Mouse (Mus musculus): ENCODE results near the gene Olfr1307. TPM values are rescaled to one million over a fixed set of nuclear protein-coding genes. Genes with fewer than 3 reads are reported as not detected.

The Olfr1307 gene
- polyA plus RNA-seq (2016; fragmentation: Nextera tagmentation; extraction: Ambion mirVana): not detected in 2 replicates

GRCm38 (mm10) chr2:111949340-111949739, at the start of gene Olfr1307:
Olfr1307 (minus strand) TSS chr2:111949440.
- no peaks in the 10 kb centered on the region for H3K9me3 ChIP-seq
- no peaks in the 10 kb centered on the region for H3K27me3 ChIP-seq (ENCODE audit: poor library complexity, severe bottlenecking)
- no peak for DNase-seq (ENCODE audit: extremely low spot score, low spot score)
- no peaks in the 10 kb centered on the region for H3K4me1 ChIP-seq
- no peaks in the 10 kb centered on the region for H3K36me3 ChIP-seq (replicated peaks)
- 80% methylated on average over 1 of the region's 1 CpGs for WGBS
- H3K27ac ChIP-seq: no peak within 1 kb of the TSS
- H3K4me3 ChIP-seq: no peak within 1 kb of the TSS

- Histone ChIP-seq H3K36me3 (replicated peaks) (no peaks in the 10 kb centered on the region), H3K9me3 (no peaks in the 10 kb centered on the region), H3K27ac (no peak within 1 kb of the TSS), H3K27me3 (ENCODE audit: poor library complexity, severe bottlenecking) (no peaks in the 10 kb centered on the region), H3K4me1 (no peaks in the 10 kb centered on the region), H3K4me3 (no peak within 1 kb of the TSS)
- DNase-seq (ENCODE audit: extremely low spot score, low spot score): no peak
- 69% methylated on average over 1 of the region's 1 CpGs for WGBS
Observed at GRCm38 (mm10) chr2:111990181-111990580, 40.9 kb upstream of the Olfr1307 start, which contains the start of gene Olfr1309. Olfr1309 (minus strand) TSS chr2:111990281.

GRCm38 (mm10) chr2:111964844-111965243, 15.6 kb upstream of the Olfr1307 start, which contains the start of gene Olfr1308:
Olfr1308 (minus strand) TSS chr2:111964944.
- Histone ChIP-seq H3K36me3 (replicated peaks) (no peaks in the 10 kb centered on the region), H3K27me3 (ENCODE audit: poor library complexity, severe bottlenecking) (no peaks in the 10 kb centered on the region), H3K27ac (no peak within 1 kb of the TSS), H3K9me3 (no peaks in the 10 kb centered on the region), H3K4me1 (no peaks in the 10 kb centered on the region), H3K4me3 (no peak within 1 kb of the TSS)
- 72% methylated on average over 1 of the region's 1 CpGs for WGBS
- no peak for DNase-seq (ENCODE audit: extremely low spot score, low spot score)

GRCm38 (mm10) chr2:111916171-111916570, 33.1 kb downstream of the Olfr1307 start, which contains the start of gene Olfr1306:
Olfr1306 (minus strand) TSS chr2:111916271.
- no peak within 1 kb of the TSS for H3K27ac ChIP-seq
- H3K4me3 ChIP-seq: no peak within 1 kb of the TSS
- 94% methylated on average over 1 of the region's 1 CpGs for WGBS
- H3K4me1 ChIP-seq: no peaks in the 10 kb centered on the region
- no peaks in the 10 kb centered on the region for H3K36me3 ChIP-seq (replicated peaks)
- no peak for DNase-seq (ENCODE audit: extremely low spot score, low spot score)
- H3K9me3 ChIP-seq: peaks cover 3% of the 10 kb centered on the region; the same call in 1 of the 2 replicates
- H3K27me3 ChIP-seq (ENCODE audit: poor library complexity, severe bottlenecking): no peaks in the 10 kb centered on the region

Other genes with a start within 250 kb of the Olfr1307 start
- gene Olfr1301, start 198.4 kb downstream of the Olfr1307 start, polyA plus RNA-seq (2016; fragmentation: Nextera tagmentation; extraction: Ambion mirVana): not detected in 2 replicates
- not detected in 2 replicates for gene Olfr1302, start 172.0 kb downstream of the Olfr1307 start, polyA plus RNA-seq (2016; fragmentation: Nextera tagmentation; extraction: Ambion mirVana)
- gene Olfr1303, start 129.1 kb downstream of the Olfr1307 start, polyA plus RNA-seq (2016; fragmentation: Nextera tagmentation; extraction: Ambion mirVana): not detected in 2 replicates
- not detected in 2 replicates for gene Olfr1305, start 72.3 kb downstream of the Olfr1307 start, polyA plus RNA-seq (2016; fragmentation: Nextera tagmentation; extraction: Ambion mirVana)
- not detected in 2 replicates for gene Olfr1306, start 33.2 kb downstream of the Olfr1307 start, polyA plus RNA-seq (2016; fragmentation: Nextera tagmentation; extraction: Ambion mirVana)
- gene Olfr1308, start 15.5 kb upstream of the Olfr1307 start, polyA plus RNA-seq (2016; fragmentation: Nextera tagmentation; extraction: Ambion mirVana): not detected in 2 replicates
- gene Olfr1309, start 40.8 kb upstream of the Olfr1307 start, polyA plus RNA-seq (2016; fragmentation: Nextera tagmentation; extraction: Ambion mirVana): not detected in 2 replicates
- gene Olfr1310, start 63.3 kb upstream of the Olfr1307 start, polyA plus RNA-seq (2016; fragmentation: Nextera tagmentation; extraction: Ambion mirVana): not detected in 2 replicates
- not detected in 2 replicates for gene Olfr1311, start 75.0 kb upstream of the Olfr1307 start, polyA plus RNA-seq (2016; fragmentation: Nextera tagmentation; extraction: Ambion mirVana)
- not detected in 2 replicates for gene Olfr1312, start 100.8 kb upstream of the Olfr1307 start, polyA plus RNA-seq (2016; fragmentation: Nextera tagmentation; extraction: Ambion mirVana)
- gene Olfr1313, start 128.4 kb upstream of the Olfr1307 start, polyA plus RNA-seq (2016; fragmentation: Nextera tagmentation; extraction: Ambion mirVana): not detected in 2 replicates
- gene Olfr1314, start 147.3 kb upstream of the Olfr1307 start, polyA plus RNA-seq (2016; fragmentation: Nextera tagmentation; extraction: Ambion mirVana): not detected in 2 replicates
- not detected in 2 replicates for gene Olfr1315-ps1, start 166.0 kb upstream of the Olfr1307 start, polyA plus RNA-seq (2016; fragmentation: Nextera tagmentation; extraction: Ambion mirVana)
- not detected in 2 replicates for gene Olfr1316, start 185.5 kb upstream of the Olfr1307 start, polyA plus RNA-seq (2016; fragmentation: Nextera tagmentation; extraction: Ambion mirVana)
- not detected in 2 replicates for gene Olfr1317, start 190.9 kb upstream of the Olfr1307 start, polyA plus RNA-seq (2016; fragmentation: Nextera tagmentation; extraction: Ambion mirVana)
- gene Olfr1318, start 204.8 kb upstream of the Olfr1307 start, polyA plus RNA-seq (2016; fragmentation: Nextera tagmentation; extraction: Ambion mirVana): not detected in 2 replicates

Measured in forebrain, embryonic 10.5 days (tissue).